Mouse (Mus musculus) retina, embryonic 14.5 days (tissue): ENCODE results near the gene Aff1.

Experiments
- DNase-seq: peaks from one replicate; pipeline ENCODE4 v3.0.0-alpha.2; 2015; ENCODE audit warnings: low spot score

Aff1 gene

DNA sequence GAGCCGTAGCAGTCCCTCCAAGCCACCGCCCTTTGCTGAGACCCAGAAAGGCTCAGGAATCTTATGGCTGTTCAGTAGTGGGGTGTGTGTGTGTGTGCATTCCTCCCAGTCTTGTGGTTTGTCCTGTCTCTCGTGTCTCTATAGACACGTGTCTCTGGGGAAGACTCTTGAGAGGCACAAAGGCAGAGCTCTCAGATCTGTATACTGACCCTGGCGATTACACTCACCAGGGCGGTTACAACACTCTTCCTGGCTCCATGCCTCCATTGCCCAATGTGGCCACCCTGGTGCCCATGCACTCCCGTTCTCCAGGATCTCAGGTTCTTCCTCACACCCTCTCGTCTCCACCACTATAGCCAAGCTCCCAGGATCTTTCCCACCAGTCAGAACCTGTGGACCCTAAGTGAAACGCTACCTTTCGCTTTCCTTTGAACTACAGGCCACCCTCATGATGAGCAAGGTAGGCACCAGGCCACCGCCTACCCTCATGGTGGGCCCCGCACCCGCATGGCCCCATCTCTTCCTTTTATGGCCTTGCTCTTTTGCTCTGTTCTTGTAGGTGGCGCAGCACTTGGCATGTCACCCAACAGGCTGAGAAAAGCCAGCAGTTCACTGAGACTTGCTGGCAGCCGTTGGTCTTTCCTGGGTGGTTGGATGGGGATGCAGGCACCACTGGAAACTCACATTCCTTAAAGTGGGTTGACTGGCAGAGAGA is 146.5 kb downstream of the Aff1 start:
- DNase-seq = no peak

DNA sequence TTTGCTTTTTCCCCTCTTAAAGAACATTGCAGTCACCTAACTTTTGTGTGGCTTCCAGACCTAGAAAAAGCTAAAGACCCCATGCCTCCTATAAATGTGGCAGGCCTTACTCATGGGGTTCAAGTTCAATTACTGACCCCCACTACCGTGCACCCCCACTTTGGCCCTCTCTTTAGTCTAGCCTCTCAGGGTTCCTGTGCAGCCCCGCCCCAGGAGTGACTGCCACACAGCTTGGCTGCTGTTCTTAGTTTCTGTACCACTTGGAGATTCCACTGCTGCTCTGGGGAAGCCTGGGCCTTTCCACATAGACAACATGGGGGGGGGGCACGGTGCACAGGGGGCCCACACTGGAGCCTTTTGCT is 147.1 kb downstream of the Aff1 start:
- DNase-seq = no peak

DNA sequence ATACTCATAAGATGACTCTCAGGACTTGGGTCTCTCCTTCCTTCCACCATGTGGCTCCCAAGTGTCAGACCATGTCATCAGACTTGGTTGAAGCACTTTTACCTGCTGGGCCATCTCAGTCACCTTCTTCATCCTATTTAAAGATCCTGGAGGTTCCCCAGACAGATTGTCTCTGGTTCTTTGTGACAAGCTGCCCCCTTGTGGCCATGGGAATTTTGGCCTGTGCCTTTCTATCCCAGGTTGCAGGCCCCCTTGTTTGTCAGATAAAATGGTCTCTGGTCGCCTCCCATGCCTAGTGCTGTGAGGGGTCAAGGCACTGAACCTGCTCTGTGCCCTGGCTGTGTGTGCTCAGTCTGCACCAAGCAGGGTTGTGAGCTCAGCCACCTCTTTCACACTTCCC is 151.8 kb downstream of the Aff1 start:
- peak; percentile 73 for DNase-seq

DNA sequence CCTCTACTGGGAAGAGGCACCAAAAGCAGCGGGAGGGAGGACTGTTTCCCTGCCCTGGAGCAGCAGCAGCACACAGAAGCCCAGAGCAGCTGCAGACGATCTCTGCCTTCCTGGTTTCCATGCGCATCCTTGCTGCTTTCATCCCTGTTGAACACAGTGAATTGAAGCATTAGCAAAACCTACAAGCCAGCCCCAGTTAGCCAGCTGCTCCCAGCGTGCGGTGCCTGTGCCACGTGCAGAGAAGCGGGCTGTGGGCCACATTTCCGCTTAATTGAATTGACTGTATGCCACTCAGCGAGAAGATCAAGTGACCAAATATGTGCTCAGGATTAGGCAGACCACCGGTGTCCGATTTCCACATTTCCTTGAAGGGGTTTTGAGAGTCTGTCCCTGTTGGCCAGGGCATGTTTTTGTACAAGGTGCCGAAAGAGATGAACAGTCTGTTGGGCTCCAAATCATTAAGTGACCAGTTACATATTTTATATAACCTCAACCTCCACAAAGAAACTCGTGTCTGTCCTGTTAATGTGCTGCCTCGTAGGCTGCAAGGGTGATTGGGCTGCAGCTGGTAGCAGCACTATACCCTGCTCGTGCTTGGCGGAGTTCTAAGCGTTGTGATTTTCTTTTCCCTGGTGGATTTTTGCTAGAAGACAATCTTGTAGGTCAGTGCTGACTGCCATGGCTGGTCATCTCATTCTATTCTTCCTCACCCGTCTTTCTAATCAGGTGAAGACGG is 153.4 kb downstream of the Aff1 start:
- DNase-seq = peak; percentile 79

DNA sequence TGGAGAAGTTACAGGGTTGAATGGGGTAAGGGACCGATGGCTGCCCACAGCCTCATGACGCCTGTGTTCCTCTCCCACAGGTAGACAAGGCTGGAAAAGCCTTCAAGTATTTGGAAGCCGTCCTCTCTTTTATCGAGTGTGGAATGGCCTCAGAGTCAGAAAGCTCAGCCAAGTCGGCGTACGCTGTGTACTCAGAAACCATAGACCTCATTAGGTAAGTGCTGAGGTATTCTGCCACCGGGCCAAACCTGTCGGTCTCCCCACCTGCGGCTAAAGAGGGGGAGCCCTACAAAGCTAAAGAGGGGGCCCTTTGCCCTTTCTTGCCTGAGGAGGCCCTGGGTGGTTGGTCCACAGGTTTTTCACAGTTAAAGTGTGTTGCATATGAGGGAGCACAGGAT is 154.0 kb downstream of the Aff1 start:
- DNase-seq = no peak

DNA sequence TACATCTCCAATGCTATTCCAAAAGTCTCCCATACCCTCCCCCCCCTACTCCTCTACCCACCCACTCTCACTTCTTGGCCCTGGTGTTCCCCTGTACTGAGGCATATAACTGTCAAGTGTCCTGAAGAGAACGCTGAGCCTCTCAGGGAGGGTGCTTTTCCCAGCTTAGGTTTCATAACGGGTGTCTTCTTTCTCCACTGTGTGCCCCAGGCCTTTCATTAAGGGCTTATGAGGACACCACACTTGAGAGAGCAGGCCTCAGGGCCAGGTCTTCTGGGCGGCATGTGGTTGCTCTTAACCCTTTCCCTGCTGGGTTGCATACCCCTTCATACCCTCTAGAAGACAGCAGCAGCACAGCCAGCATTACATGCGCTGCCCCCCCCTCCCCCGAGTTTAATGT is 154.4 kb downstream of the Aff1 start:
- DNase-seq = peak; percentile 31

DNA sequence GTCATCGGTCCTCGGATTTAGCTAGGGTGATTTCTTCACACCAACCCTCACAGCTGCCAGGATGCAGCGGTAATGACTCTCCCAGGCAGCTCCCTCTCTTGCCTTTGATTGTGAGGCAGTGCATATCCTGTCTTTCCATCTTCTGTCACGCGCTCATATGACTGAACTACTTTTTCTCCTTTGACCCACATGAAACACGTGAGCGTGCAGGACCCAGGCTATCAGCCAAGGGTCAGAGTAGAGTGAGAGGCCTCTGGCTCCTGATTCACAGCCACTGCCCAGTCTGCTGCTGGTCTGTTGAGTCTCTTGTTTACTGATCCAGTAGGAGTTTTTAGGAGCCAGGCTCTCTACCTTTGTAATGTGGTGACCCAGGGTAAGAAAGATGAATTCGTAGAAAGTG is 156.4 kb downstream of the Aff1 start:
- no peak for DNase-seq

DNA sequence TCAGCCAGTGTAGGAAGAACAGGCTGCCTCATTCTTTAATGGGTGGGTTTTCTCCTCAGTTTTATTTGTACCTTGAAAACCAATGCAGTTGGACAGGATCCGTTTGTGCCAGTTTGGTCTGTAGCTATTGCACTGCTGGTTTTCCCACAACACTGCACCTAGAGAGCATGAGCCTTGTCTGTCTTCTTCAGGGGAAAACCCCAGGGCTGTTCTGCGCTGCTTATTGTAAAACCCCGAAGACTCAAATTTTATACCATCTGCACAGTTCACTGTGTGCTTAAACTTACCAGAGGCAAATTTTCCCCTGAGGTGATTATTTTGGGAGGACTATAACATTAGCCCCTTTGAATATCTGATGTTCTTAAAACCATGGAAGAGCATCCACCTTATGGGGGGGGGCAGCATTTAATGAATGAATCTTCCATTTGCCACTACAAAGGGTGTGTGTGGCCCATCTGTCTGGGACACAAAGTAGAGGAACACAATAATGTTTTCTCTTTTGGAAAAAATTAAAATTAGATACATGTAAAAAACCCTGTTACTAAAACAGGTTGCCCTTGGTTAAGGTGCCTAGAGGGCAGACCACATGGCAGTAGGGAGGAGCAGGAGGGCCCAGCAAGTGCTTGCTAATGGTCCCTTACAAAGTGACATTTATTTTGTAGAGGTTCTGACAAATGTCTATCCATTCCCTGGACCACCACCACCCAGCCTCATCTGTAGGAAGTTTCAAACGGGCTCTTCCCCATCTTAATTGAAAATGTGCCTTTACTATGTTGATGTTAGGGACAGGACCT is 160.8 kb downstream of the Aff1 start:
- DNase-seq = no peak

DNA sequence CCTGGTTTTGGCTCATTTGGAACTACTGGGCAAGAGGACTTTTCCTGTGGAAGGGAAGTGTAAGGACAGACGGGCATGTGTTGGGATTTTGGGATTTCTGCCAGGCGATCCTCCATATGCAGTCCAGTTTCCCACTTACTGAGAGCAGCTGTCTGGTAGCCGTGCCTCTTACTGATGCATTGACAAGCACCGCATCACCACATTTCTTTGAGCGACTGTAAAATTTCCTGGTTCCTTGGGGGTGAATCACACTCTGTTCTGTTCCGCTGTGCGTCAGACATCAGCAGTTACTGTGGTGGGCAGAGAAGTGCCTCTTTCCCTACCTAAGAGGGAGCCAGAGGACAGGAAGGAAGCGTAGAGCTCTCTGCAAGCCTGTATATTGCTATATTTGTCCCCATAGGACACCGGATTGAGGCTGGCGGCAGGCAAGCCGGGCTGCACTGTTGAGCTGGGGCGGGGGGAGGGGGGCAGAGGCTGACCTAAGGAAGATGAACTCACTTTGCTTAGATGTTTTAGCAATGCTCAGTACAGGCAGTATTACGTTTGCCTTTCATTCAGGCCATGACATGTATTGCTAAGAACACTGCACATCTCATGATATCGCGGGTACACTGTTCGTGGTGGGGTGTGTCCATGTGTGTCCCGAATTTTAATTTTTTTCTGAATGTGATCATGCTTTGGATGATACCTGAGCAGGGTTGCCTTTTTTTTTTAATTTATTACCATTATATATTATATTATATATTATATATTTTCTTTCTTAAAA is 162.1 kb downstream of the Aff1 start:
- no peak for DNase-seq

- no peak for DNase-seq
Measured at GRCm38 (mm10) chr5:103854807-103855194, 162.6 kb downstream of the Aff1 start.

GRCm38 (mm10) chr5:103855483-103856211 is 163.5 kb downstream of the Aff1 start:
- DNase-seq = no peak

DNA sequence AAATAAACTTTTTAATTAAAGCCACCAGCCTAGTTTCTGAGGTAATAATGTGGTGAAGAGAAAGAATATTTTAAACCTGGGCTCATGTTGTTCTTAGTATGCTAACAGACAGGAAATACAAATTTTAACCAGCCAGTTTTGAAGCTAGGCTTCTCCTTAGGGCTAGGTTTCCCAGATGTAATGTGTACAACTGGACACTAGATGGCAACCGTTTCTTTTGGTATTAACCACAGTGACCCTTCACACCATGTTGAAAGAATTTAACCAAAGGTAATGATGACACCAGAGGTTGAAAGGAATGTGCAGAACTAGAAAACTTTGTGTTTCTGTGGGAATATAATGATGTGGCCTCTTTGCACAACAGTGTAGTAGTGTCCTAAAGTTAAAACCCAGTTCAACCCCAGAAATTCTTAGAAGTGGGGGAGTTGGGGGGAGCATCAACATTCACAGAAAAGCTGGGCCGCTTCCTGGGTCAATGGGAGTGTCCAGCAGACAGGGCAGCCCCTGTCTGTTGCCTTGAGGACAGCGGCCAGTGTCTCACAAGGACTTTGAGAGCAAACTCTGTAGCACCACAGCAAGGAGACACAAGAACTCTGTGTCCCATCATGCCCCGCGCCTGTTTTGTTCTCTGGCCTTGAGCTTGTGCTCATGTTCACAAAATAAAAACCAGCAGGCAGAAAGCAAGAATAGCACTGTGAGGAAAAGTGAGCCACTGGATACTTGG is 164.3 kb downstream of the Aff1 start:
- peak; percentile 86 for DNase-seq

- no peak for DNase-seq
Measured at GRCm38 (mm10) chr5:103857151-103857550, 165.0 kb downstream of the Aff1 start.

DNA sequence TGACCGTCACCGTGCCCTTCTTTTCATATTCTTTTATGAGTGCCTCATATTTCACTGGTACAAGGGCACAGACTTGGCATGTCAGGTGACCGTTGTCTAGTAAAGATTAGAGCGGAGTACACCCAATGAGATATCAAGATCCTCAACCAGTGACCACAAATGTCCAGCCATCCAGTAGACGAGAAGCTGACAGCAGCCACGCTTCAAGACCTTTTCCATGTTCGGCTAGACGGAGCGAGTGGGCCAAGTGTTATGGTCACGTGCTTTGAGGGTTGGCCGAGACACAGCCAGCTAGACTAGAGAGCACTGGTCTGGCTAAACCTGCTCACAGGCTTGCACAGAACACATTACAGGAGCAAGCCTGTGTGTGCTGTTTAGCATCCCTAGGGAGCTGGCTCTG is 168.4 kb downstream of the Aff1 start:
- DNase-seq = no peak

DNA sequence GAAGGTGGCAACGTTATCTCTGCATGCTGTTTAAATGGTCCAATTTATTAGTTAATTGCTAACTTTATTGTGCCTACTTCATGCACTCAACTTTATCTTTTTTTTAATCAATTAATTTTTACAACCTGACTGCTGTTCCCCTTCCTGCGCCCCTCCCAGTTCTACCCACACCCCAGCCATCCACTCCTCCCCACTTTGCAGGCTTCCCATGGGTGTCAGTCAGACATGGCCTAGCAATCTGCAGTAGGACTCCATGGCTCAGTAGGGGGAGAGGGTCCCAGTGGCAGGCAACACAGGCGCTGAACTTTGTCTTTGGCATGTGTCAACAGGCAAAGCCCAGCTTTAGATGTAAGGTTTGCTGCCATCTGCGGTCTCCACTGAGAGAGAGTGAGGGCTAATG is 171.6 kb downstream of the Aff1 start:
- no peak for DNase-seq

- no peak for DNase-seq
Measured at GRCm38 (mm10) chr5:103889766-103890165, 197.6 kb downstream of the Aff1 start.

GRCm38 (mm10) chr5:103898310-103898709 is 206.1 kb downstream of the Aff1 start:
- DNase-seq = no peak
